Mouse (Mus musculus) intestine, embryonic 15.5 days (tissue): ENCODE results near the gene Golt1b. TPM values are rescaled to one million over a fixed set of nuclear protein-coding genes. Genes with fewer than 3 reads are reported as not detected.
"Not testable (repeated sequence)": the region's sequence is repeated elsewhere in the genome, so short reads cannot be mapped to it uniquely, and the experiment has no call there.

Source experiments
- ATAC-seq: fragments of 200-750 bp; cut with Nextera tagmentation; 2 replicates; pipeline ENCODE4 v1.8.0; 2017; ENCODE audit warnings: moderate TSS enrichment, moderate library complexity
- H3K27ac ChIP-seq: fragments of 300-500 bp; sonication (generic); 2 replicates; pipeline ENCODE4 v1.5.1; 2015; ENCODE audit warnings: mild to moderate bottlenecking, inconsistent platforms
- H3K27me3 ChIP-seq: fragments of 300-500 bp; sonication (generic); replicated peaks from 2 replicates; pipeline ENCODE4 v1.6.1; 2015; ENCODE audit warnings: inconsistent platforms
- H3K36me3 ChIP-seq: fragments of 300-500 bp; sonication (generic); 2 replicates; pipeline ENCODE4 v1.6.1; 2015; ENCODE audit warnings: inconsistent platforms
- H3K4me1 ChIP-seq: fragments of 300-500 bp; sonication (generic); replicated peaks from 2 replicates; pipeline ENCODE4 v1.6.1; 2015; ENCODE audit warnings: inconsistent platforms
- H3K4me2 ChIP-seq: fragments of 300-500 bp; sonication (generic); replicated peaks from 2 replicates; pipeline ENCODE4 v1.6.1; 2015; ENCODE audit warnings: mild to moderate bottlenecking, inconsistent platforms
- H3K4me3 ChIP-seq: fragments of 300-500 bp; sonication (generic); replicated peaks from 2 replicates; pipeline ENCODE4 v1.5.1; 2015; ENCODE audit warnings: inconsistent platforms
- H3K9ac ChIP-seq: fragments of 300-500 bp; sonication (generic); 2 replicates; pipeline ENCODE4 v1.6.1; 2015; ENCODE audit warnings: inconsistent platforms
- H3K9me3 ChIP-seq: fragments of 300-500 bp; sonication (generic); 2 replicates; pipeline ENCODE4 v1.6.1; 2016; ENCODE audit warnings: inconsistent platforms
- WGBS: fragments of 180-500 bp; shearing (Covaris S2); methylation state at CpG from one replicate; pipeline ENCODE4 v1.1.7; 2015; 5-methylcytosine and 5-hydroxymethylcytosine counted together
- polyA plus RNA-seq: library from polyadenylated mRNA; unstranded; fragments of >200 nt; fragmentation: Nextera tagmentation; extraction: Ambion mirVana; gene quantifications from 2 replicates; pipeline ENCODE4 v1.2.1, GENCODE M21; 2015

Golt1b gene
- 67.4 and 81.8 TPM in 2 replicates for polyA plus RNA-seq

GRCm38 (mm10) chr6:142387011-142387754 lies at the start of gene Golt1b, which contains the start of gene Recql:
TSS of gene Golt1b (plus strand) at chr6:142387221.
TSS of gene Recql (minus strand) at chr6:142387087.
- peak within 1 kb of the TSS; percentile 70 for H3K4me2 ChIP-seq
- H3K9ac ChIP-seq: peak within 1 kb of the TSS; percentile 85
- no peaks in the 10 kb centered on the region for H3K9me3 ChIP-seq
- peak within 1 kb of the TSS; percentile 100 for H3K4me3 ChIP-seq
- peaks cover 8% of the 10 kb centered on the region for H3K4me1 ChIP-seq
- H3K27me3 ChIP-seq: no peaks in the 10 kb centered on the region
- WGBS: under 1% methylated on average over 87 of the region's 87 CpGs
- H3K27ac ChIP-seq: no peak within 1 kb of the TSS
- H3K36me3 ChIP-seq: no peaks in the 10 kb centered on the region
- ATAC-seq: peak; percentile 100

GRCm38 (mm10) chr6:142338961-142339360 lies 48.1 kb upstream of the Golt1b start:
- Histone ChIP-seq H3K4me3 (no peak overlapping the region), H3K4me2 (no peak overlapping the region), H3K27me3 (no peaks in the 10 kb centered on the region), H3K4me1 (no peaks in the 10 kb centered on the region), H3K36me3 (no peaks in the 10 kb centered on the region), H3K9me3 (no peaks in the 10 kb centered on the region), H3K9ac (no peak overlapping the region), H3K27ac (no peak overlapping the region)
- WGBS: 71% methylated on average over 2 of the region's 2 CpGs
- no peak for ATAC-seq

GRCm38 (mm10) chr6:142339576-142339975 lies 47.4 kb upstream of the Golt1b start:
- Histone ChIP-seq H3K36me3 (no peaks in the 10 kb centered on the region), H3K9me3 (no peaks in the 10 kb centered on the region), H3K4me1 (no peaks in the 10 kb centered on the region), H3K27ac (no peak overlapping the region), H3K4me2 (no peak overlapping the region), H3K9ac (no peak overlapping the region), H3K4me3 (no peak overlapping the region), H3K27me3 (no peaks in the 10 kb centered on the region)
- WGBS: 31% methylated on average over 2 of the region's 2 CpGs
- ATAC-seq: no peak

- Histone ChIP-seq H3K27ac (no peak overlapping the region), H3K9ac (no peak overlapping the region), H3K4me3 (no peak overlapping the region), H3K9me3 (no peaks in the 10 kb centered on the region), H3K4me2 (no peak overlapping the region), H3K27me3 (no peaks in the 10 kb centered on the region), H3K4me1 (no peaks in the 10 kb centered on the region), H3K36me3 (no peaks in the 10 kb centered on the region)
- 68% methylated on average over 2 of the region's 2 CpGs for WGBS
- no peak for ATAC-seq
Measured at GRCm38 (mm10) chr6:142343561-142343960, 43.5 kb upstream of the Golt1b start.

GRCm38 (mm10) chr6:142345440-142346038 lies 41.5 kb upstream of the Golt1b start, which contains the start of gene Pyroxd1:
TSS of gene Pyroxd1 (plus strand) at chr6:142345654.
- H3K4me2 ChIP-seq: peak within 1 kb of the TSS; percentile 60
- peak; percentile 97 for ATAC-seq
- H3K9ac ChIP-seq: peak within 1 kb of the TSS; percentile 64
- H3K4me3 ChIP-seq: peak within 1 kb of the TSS; percentile 77
- under 1% methylated on average over 48 of the region's 48 CpGs for whole genome bisulfite sequencing
- H3K36me3 ChIP-seq: no peaks in the 10 kb centered on the region
- peak within 1 kb of the TSS; percentile 88 for H3K27ac ChIP-seq
- no peaks in the 10 kb centered on the region for H3K9me3 ChIP-seq
- H3K27me3 ChIP-seq: no peaks in the 10 kb centered on the region
- H3K4me1 ChIP-seq: no peaks in the 10 kb centered on the region

- Histone ChIP-seq H3K9ac (peak overlapping the region; percentile 64; the same call in 1 of the 2 replicates), H3K4me1 (no peaks in the 10 kb centered on the region), H3K4me2 (peak overlapping the region; percentile 60), H3K27me3 (no peaks in the 10 kb centered on the region), H3K27ac (no peak overlapping the region), H3K9me3 (no peaks in the 10 kb centered on the region), H3K4me3 (peak overlapping the region; percentile 77), H3K36me3 (peaks cover 5% of the 10 kb centered on the region; the same call in 1 of the 2 replicates)
- WGBS: 44% methylated on average over 12 of the region's 12 CpGs
- ATAC-seq: peak; percentile 48
Measured at GRCm38 (mm10) chr6:142346181-142347110, 40.6 kb upstream of the Golt1b start.

- WGBS: 73% methylated on average over 11 of the region's 11 CpGs
- H3K4me1 ChIP-seq: no peaks in the 10 kb centered on the region
- no peak overlapping the region for H3K9ac ChIP-seq
- no peak for ATAC-seq
- H3K27ac ChIP-seq: no peak overlapping the region
- H3K4me2 ChIP-seq: no peak overlapping the region
- H3K27me3 ChIP-seq: no peaks in the 10 kb centered on the region
- peaks cover 9% of the 10 kb centered on the region; the same call in 1 of the 2 replicates for H3K36me3 ChIP-seq
- no peaks in the 10 kb centered on the region for H3K9me3 ChIP-seq
- H3K4me3 ChIP-seq: no peak overlapping the region
Measured at GRCm38 (mm10) chr6:142347431-142348385, 39.3 kb upstream of the Golt1b start.

- 78% methylated on average over 3 of the region's 3 CpGs for WGBS
- peaks cover 14% of the 10 kb centered on the region; the same call in 1 of the 2 replicates for H3K36me3 ChIP-seq
Measured at GRCm38 (mm10) chr6:142352099-142352498, 34.9 kb upstream of the Golt1b start.

GRCm38 (mm10) chr6:142357106-142357505 lies 29.9 kb upstream of the Golt1b start:
- no peak overlapping the region for H3K4me2 ChIP-seq
- no peaks in the 10 kb centered on the region for H3K27me3 ChIP-seq
- 68% methylated on average over 7 of the region's 7 CpGs for WGBS
- H3K9ac ChIP-seq: no peak overlapping the region
- H3K9me3 ChIP-seq: no peaks in the 10 kb centered on the region
- peaks cover 5% of the 10 kb centered on the region; the same call in 1 of the 2 replicates for H3K36me3 ChIP-seq
- no peak overlapping the region for H3K4me3 ChIP-seq
- no peak overlapping the region for H3K27ac ChIP-seq
- no peak for ATAC-seq
- no peaks in the 10 kb centered on the region for H3K4me1 ChIP-seq

More at GRCm38 (mm10) chr6:142352099-142352498, 34.9 kb upstream of the Golt1b start:
- not testable (repeated sequence) for H3K9me3 ChIP-seq, H3K4me3 ChIP-seq, H3K4me2 ChIP-seq, H3K4me1 ChIP-seq, H3K9ac ChIP-seq, H3K27me3 ChIP-seq, H3K27ac ChIP-seq, ATAC-seq

GRCm38 (mm10) chr6:142362036-142362435 lies 25.0 kb upstream of the Golt1b start:
- no peaks in the 10 kb centered on the region for H3K4me1 ChIP-seq
- H3K27me3 ChIP-seq: no peaks in the 10 kb centered on the region
- no peak overlapping the region for H3K27ac ChIP-seq
- no peaks in the 10 kb centered on the region for H3K9me3 ChIP-seq
- no peak overlapping the region for H3K4me2 ChIP-seq
- WGBS: 90% methylated on average over 6 of the region's 6 CpGs
- no peak overlapping the region for H3K4me3 ChIP-seq
- H3K9ac ChIP-seq: no peak overlapping the region
- ATAC-seq: no peak
- H3K36me3 ChIP-seq: peaks cover 14% of the 10 kb centered on the region

- H3K4me3 ChIP-seq: no peak overlapping the region
- H3K9me3 ChIP-seq: no peaks in the 10 kb centered on the region
- no peaks in the 10 kb centered on the region for H3K27me3 ChIP-seq
- no peak overlapping the region for H3K4me2 ChIP-seq
- H3K36me3 ChIP-seq: peaks cover 14% of the 10 kb centered on the region
- H3K4me1 ChIP-seq: no peaks in the 10 kb centered on the region
- ATAC-seq: peak; percentile 51
- H3K27ac ChIP-seq: no peak overlapping the region
- 67% methylated on average over 9 of the region's 9 CpGs for WGBS
- H3K9ac ChIP-seq: no peak overlapping the region
Measured at GRCm38 (mm10) chr6:142363019-142363576, 23.9 kb upstream of the Golt1b start.
